Mouse (Mus musculus): ENCODE results near the gene Ccr10. TPM values are rescaled to one million over a fixed set of nuclear protein-coding genes. Genes with fewer than 3 reads are reported as not detected.
"Not testable (repeated sequence)": the region's sequence is repeated elsewhere in the genome, so short reads cannot be mapped to it uniquely, and the experiment has no call there.

Ccr10 gene
- total RNA-seq, 2 experiments from 2014 or later = 0.36 to 0.37 TPM

- no peak for DNase-seq (ENCODE audit: low spot score in 2 of 2)
Measured at GRCm38 (mm10) chr11:101173112-101173511, 2.1 kb downstream of the Ccr10 start.

GRCm38 (mm10) chr11:101172434-101172815 lies 2.8 kb downstream of the Ccr10 start:
- DNase-seq (ENCODE audit: low spot score in 2 of 2) = no peak

GRCm38 (mm10) chr11:101171721-101172433 lies 3.4 kb downstream of the Ccr10 start:
- DNase-seq (ENCODE audit: low spot score in 2 of 2) = peak; percentile 53 to 73

- peak; percentile 86 to 93 for DNase-seq (ENCODE audit: low spot score in 2 of 2)
Measured at GRCm38 (mm10) chr11:101170811-101171610, 4.2 kb downstream of the Ccr10 start, which contains the start of gene Plekhh3. TSS of gene Plekhh3 (minus strand) at chr11:101171351.

- peak; percentile 64 to 81 for DNase-seq (ENCODE audit: low spot score in 2 of 2)
Measured at GRCm38 (mm10) chr11:101170354-101170810, 4.9 kb downstream of the Ccr10 start, which contains the start of gene Cntnap1. TSS of gene Cntnap1 (plus strand) at chr11:101170523.

- DNase-seq (ENCODE audit: low spot score in 2 of 2) = no peak
Measured at GRCm38 (mm10) chr11:101169301-101170107, 5.7 kb downstream of the Ccr10 start.

- no peak for DNase-seq (ENCODE audit: low spot score in 2 of 2)
Measured at GRCm38 (mm10) chr11:101168301-101168980, 6.8 kb downstream of the Ccr10 start.

GRCm38 (mm10) chr11:101167963-101168300 lies 7.3 kb downstream of the Ccr10 start:
- no peak for DNase-seq (ENCODE audit: low spot score in 2 of 2)

- DNase-seq (ENCODE audit: low spot score in 2 of 2) = no peak
Measured at GRCm38 (mm10) chr11:101167211-101167962, 7.9 kb downstream of the Ccr10 start.

- DNase-seq (ENCODE audit: low spot score in 2 of 2) = no peak
Measured at GRCm38 (mm10) chr11:101166357-101166756, 8.9 kb downstream of the Ccr10 start.

GRCm38 (mm10) chr11:101164677-101165580 lies 10.3 kb downstream of the Ccr10 start:
- no peak for DNase-seq (ENCODE audit: low spot score in 2 of 2)

- DNase-seq (ENCODE audit: low spot score in 2 of 2) = no peak
Measured at GRCm38 (mm10) chr11:101164351-101164665, 10.9 kb downstream of the Ccr10 start.

GRCm38 (mm10) chr11:101163476-101164350 lies 11.5 kb downstream of the Ccr10 start:
- DNase-seq (ENCODE audit: low spot score in 2 of 2) = no peak

- DNase-seq (ENCODE audit: low spot score in 2 of 2) = peak in 1 of 2 experiments; percentile 74
Measured at GRCm38 (mm10) chr11:101162772-101163171, 12.5 kb downstream of the Ccr10 start.

- no peak for DNase-seq (ENCODE audit: low spot score in 2 of 2)
Measured at GRCm38 (mm10) chr11:101162301-101162700, 12.9 kb downstream of the Ccr10 start.

- DNase-seq (ENCODE audit: low spot score in 2 of 2) = no peak
Measured at GRCm38 (mm10) chr11:101161551-101161950, 13.7 kb downstream of the Ccr10 start.

- not testable (repeated sequence) for DNase-seq (ENCODE audit: low spot score in 2 of 2)
Measured at GRCm38 (mm10) chr11:101160981-101161505, 14.2 kb downstream of the Ccr10 start.

GRCm38 (mm10) chr11:101160151-101160550 lies 15.1 kb downstream of the Ccr10 start:
- peak in 1 of 2 experiments; percentile 10 for DNase-seq (ENCODE audit: low spot score in 2 of 2)
